Mouse (Mus musculus): Measurements from ENCODE around the gene Slc26a1. TPM values are rescaled to one million over a fixed set of nuclear protein-coding genes. Genes with fewer than 3 reads are reported as not detected.

The Slc26a1 gene
- polyA plus RNA-seq (2017; shearing (Covaris generic)) = 0.11 TPM

DNA sequence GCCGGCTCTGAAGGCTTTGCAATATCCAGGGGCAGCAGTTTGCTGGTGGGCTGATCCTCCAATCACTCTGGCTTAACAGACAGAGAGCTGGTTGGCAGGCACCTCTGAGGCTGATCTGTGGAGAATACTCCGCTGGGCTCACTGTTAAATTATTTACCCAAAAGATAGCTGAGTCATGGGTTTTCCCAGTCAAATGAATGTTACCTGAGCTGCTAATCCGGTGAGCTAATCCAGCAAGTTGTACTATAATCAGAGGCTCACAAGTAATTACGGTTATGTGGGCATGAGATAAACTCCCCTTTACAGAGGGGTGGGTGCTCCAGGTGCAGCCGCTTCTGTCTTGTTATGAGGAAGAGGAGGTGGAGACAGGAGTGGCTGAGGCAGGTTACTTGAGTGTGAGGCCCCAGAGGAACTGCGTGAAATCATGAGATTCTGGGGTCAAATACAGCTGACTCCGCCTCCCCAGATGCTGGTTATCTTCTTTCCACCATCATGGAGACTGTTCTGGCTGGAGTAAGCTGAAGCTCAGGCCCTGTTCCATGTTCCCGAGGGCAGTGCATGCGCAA lies at the start of gene Slc26a1:
Slc26a1 (minus strand) TSS at position 319 of the 566 bp plus-strand sequence.

DNA sequence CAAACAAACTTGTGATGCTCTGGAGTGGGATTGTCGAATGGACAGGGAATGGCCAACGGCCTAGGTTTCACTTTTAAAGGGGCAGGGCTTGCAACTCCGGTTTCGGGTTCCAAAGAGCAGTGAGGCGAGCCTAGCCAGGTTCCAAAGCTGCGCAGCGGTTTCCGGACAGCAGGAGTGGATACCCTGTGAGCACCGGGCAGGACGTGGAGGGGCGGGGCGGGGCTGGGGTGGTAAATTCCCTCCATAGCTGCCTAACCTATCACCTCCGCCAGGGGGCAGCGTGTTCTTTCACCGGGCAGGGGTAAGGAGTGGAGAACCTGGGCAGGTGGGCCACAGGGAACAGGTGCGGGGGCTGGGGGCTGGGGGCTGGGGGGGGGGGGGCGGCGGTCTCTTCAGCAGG lies 16.9 kb upstream of the Slc26a1 start, which contains the start of gene Fgfrl1:
Fgfrl1 (plus strand) TSS at position 112 of the 400 bp plus-strand sequence.

DNA sequence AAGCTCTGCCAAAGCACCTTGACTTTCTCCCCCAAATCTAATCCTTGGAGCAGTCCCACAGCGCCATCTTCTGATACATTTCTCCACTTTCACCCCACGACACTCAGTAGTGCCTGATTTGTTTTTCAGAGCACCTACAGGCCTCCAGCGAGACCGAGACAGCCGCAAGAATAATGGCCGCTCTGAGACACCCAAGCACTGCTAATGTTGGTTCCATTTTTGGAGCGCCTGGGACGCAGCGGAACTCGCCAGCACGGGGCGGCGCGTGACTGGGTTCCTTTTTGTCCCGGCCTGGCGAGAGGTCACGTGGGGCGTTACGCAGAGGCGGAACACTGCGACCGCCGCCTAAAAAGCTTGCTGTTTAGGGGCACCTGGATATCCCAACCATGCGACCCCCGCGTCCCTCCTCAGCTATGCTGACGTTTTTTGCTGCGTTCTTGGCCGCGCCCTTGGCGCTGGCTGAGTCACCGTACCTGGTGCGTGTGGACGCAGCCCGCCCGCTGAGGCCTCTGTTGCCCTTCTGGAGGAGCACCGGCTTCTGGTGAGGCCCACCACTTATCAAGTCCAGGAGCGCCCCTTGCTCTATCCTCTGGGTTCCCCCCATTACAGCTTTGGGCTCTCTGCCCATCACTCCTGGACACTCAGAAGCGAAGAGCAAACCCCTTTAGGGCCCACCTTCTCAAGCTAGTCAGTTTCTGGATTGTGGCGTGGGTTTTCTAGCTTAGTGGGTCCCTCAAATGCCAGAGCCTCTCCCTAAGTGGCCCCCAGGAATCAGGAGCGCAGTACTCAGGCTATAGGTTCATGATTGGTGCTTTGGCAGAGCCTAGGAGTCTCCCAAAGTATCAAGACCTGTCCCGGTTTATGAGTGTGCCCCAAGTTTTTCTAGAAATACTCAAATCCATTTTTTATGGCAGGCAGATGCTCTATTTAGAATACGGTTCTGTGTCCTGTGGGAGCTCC lies 6.1 kb downstream of the Slc26a1 start, which contains the start of gene Dgkq:
Dgkq (minus strand) TSS at position 696 of the 960 bp plus-strand sequence.

DNA sequence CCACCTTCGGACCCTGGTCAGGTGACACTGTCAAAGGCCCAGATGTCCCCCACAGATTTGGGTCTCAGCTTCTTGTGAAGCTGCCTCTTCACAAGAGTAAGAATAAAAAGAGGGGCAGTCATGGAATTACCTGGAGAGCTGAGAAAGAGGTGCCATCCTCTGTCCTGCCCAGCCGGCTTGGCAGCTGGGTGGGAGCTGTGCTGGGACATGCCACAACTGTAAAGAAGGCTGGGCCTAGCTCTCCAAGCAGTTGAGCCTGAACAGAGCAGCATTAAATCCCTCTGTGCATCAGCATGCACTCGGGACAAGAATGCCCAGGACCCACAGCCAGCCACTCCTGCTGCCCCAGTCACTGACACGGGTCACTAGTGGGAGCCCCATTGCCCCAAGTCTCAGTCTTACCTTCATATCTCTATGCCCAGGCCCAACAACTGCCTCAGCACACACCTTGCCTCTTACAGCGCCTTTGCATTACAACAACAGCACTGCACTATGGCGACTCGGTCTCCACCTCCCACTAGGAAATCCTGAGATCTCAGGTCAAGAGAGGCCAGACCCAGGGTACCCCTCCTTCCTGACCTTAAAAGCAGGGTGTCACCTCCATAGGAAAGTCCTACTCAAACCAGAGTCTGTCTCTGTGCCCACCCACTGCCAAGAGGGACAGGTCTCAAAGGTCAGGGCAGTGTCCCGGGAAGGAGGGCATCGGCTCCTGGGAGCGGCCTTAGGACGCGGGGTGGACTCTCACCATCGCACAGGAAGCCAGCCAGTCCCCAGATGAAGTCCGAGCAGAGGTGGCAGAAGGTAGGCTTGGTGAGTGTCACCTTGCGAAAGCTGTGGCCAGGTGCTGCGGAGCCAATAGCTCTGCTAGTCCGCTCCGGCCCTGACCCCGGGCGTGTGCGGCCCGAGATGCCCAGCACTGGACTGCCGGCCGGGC lies 15.4 kb downstream of the Slc26a1 start, which contains the start of gene Idua:
Idua (plus strand) TSS at position 634 of the 934 bp plus-strand sequence.

DNA sequence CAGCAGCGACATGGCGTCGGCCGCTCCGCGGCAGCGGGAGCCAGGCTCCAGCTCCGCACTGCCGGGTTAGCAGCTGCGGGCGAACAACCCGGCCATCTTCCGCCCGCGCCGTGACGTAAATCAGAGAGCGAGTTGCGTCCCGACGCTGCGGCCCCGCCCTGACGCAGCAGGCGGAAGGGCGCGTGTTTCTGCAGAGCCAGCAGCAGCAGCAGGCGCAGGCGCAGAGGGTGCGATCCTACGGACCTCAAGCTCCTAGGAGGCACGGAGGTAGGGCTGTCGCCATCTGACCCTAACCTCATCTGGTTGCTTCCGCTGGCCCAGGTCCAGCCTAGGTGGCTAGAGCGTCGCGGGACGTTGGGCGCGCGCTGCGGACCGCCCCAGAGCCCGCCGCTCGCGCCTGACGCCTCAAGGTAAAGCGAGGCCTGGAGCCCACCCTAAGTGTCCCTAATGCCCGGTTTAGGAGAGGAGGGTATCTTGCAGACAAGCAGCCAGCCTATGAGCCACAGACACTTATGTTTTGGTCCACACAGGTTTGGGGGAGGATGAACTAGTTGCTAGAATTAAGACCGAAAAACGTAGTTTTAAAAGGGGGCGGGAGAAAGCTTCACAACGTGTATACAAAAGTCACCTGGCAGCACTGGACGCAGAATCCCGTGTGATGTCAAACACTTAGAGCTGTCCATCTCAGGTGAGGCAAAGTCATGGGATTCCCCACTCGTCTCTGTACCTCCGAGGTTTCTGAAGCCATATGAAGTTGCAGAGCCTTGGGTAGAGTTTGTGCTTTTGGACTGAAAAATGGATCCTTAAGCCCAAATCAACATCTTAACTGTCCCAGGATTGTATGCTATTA lies 45.5 kb downstream of the Slc26a1 start, which contains the start of the genes Gak and Tmem175:
Gak (minus strand) TSS at position 122 of the 850 bp plus-strand sequence.
Tmem175 (plus strand) TSS at position 137 of the 850 bp plus-strand sequence.

Other genes with a start within 250 kb of the Slc26a1 start
- gene Atp5k, start 241.1 kb downstream of the Slc26a1 start, polyA plus RNA-seq (2017; shearing (Covaris generic)) = 89.3 TPM
- not detected for gene Mfsd7a, start 226.7 kb downstream of the Slc26a1 start, polyA plus RNA-seq (2017; shearing (Covaris generic))
- gene Pcgf3, start 214.3 kb downstream of the Slc26a1 start, polyA plus RNA-seq (2017; shearing (Covaris generic)) = 13.3 TPM
- gene Cplx1, start 125.5 kb downstream of the Slc26a1 start, polyA plus RNA-seq (2017; shearing (Covaris generic)) = not detected
- 210 TPM for gene Gak, start 45.8 kb downstream of the Slc26a1 start, polyA plus RNA-seq (2017; shearing (Covaris generic))
- gene Tmem175, start 45.8 kb downstream of the Slc26a1 start, polyA plus RNA-seq (2017; shearing (Covaris generic)) = 22.5 TPM
- gene Idua, start 15.2 kb downstream of the Slc26a1 start, polyA plus RNA-seq (2017; shearing (Covaris generic)) = 31.0 TPM
- gene Dgkq, start 5.9 kb downstream of the Slc26a1 start, polyA plus RNA-seq (2017; shearing (Covaris generic)) = 24.7 TPM
- 6.1 TPM for gene Fgfrl1, start 16.8 kb upstream of the Slc26a1 start, polyA plus RNA-seq (2017; shearing (Covaris generic))
- gene Rnf212, start 99.4 kb upstream of the Slc26a1 start, polyA plus RNA-seq (2017; shearing (Covaris generic)) = not detected
- gene Tmed11, start 119.8 kb upstream of the Slc26a1 start, polyA plus RNA-seq (2017; shearing (Covaris generic)) = not detected
- gene Vmn2r8, start 133.3 kb upstream of the Slc26a1 start, polyA plus RNA-seq (2017; shearing (Covaris generic)) = not detected
- gene Vmn2r9, start 177.0 kb upstream of the Slc26a1 start, polyA plus RNA-seq (2017; shearing (Covaris generic)) = 0.05 TPM

All from naive thymus-derived CD4-positive, alpha-beta T cell, adult 5 months (primary cell).